Mouse (Mus musculus) retina, adult 2 months (tissue): ENCODE results near the gene Whrn.

ENCODE experiments used
- DNase-seq: peaks from one replicate; pipeline ENCODE4 v3.0.0-alpha.2; 2012; ENCODE audit warnings: low read depth, low spot score

The Whrn gene

DNA sequence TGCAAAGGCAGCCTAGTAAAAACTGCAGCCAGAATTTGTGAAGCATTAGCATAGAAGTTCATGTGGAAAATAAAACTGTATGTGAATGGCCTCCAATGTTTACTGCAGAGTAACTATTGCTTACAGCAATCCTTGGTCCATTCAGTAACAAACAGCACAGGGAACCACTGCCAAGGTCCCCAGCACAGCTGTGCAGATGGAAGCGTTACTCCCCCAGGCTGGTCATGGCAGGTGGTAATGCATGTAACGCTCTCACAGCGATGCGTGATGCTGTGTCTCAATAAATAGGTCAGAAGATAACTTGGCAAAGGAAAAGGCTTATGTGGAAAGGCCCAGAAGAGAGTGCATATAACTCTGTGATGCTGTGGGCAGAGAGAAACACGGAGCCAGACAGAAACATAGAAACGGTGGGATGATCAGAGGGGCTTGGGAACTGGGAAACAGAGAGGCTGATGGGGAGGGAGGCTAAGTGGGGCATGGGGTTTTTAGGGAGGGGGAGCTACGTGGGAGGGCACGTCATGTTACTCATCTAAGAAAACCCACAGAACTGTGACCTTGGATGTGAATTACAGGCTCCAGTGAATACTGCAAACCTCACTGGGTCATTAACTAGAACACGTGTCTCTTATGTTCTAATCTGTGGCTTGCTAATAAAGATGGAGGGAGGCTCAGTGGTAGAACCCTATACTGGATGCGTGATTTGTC lies 51.3 kb downstream of the Whrn start:
- DNase-seq = no peak

DNA sequence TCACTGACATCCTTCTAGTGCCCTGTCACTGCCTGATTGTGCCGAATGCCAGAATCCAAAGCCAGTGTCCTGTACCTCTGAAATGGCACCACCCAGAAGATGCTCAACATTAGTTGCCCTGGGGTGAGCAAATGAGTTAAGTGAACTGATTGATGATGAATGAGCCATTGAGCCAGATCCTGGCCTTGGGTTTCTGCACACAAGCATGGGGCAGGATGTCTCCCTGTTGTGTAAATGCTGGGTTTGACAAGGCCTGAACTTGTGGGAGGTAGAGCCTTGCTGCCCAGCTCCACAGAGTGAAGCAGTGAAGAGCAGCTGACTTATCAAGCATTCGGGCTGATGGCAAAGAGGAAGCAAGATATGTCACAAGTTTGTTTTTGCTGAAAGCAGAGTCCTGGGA lies 52.7 kb downstream of the Whrn start:
- no peak for DNase-seq

DNA sequence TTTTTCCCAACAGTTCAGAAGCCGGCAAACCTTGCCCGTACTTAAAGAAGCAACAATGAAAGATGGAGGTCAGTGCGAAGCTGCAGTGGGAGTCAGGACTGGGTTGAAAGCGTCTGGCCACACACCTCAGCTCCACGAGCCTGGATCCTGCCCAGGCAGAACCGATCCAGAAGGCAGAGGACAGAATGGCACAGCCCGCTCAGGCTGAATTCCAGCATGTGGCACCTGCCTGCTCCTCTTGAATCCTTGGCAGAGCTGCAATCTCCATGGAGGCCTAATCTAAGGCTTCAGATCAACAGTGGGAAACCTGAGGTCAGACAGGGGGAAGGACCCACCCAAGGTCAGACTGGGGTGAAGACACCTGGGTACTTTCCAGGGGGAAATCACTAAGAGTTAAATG lies 54.2 kb downstream of the Whrn start:
- no peak for DNase-seq

DNA sequence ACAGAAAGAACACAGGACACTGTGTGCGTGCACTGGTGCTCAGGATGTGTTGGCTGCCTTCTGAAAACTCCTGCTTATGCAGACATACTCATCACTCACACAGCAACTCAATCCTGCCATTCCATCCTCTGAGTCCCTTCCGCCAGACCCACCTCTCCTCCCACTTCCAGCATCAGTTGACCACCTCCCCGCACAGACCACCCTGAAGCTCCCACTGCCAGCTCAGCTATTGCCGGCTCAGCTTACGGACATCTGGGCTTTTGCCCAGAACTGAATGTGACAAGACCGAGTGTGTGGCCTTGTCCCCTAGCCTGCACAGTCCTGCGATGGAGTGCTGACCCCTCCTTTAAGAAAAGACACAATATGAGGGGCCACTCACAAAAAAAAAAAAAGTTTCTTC lies 55.5 kb downstream of the Whrn start:
- no peak for DNase-seq

DNA sequence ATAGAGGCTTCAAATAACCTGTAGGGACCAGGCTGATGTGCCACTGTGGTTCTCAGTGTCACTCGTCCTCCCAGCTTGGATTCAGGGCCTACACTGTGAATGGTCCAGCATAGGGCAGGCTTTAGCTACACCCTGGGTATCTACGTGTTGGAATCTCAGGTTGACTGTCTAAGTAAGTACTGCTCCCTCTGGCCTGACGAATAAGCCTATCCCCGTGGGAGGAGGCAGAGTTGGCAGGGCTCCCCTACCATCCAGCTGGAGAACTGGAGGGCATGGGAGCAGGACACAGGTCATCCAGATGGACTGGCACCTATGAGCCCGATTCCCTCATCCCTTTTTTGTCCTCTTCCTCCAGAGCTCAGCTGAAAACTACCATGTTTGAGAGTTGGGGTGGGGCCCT lies 57.8 kb downstream of the Whrn start:
- no peak for DNase-seq

DNA sequence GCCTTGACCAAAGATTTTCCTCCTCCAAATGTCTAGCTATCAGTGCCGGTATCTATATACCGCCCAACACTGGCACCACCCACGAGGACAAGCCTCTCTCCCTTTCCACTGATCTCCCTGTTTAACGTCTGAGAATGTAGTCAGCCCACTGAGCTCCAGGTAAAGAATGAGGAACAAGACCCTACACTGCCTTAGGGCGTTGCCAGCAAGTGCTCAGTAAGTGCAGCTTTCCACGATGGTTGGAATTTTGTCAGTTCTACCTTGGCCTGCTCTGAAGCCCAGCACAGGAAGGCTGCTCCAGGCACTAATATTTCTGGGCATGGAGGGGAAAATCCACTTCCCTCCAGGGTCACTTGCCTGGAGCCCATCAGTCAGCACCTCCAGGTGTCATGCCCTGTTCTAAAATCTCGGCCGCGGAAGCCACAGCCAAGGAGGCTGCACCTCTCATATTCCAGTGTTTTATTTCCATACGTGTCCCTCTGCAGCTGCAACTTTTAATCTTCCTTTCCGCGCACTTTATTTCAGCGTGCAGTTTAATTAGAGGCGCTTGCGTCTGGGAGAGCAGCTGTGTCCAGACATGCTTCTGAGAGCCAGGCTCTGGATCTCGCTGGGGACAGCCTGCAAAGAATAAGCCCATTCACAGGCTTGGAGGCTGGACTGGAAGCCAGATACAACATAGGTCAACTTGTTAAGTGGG lies 58.5 kb downstream of the Whrn start:
- no peak for DNase-seq

DNA sequence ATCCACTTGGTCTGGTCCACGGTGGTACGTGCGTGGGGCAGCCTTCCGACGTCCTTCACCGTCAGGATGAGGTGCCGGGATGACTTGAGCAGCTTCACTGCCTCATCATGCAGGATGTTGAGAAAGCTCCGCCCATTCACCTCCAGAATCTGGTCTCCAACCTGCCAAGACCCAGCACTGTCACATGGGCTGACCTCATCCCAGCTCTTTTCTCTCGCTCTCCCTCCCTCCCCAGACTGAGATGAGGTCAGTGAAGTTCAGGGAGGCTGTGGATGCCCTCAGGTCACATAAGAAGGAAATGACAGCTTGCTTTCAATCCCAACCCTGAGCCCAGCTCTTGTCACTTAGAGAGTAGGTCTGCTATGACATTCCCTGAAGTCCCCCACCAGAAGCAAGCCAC lies 60.4 kb downstream of the Whrn start:
- no peak for DNase-seq

DNA sequence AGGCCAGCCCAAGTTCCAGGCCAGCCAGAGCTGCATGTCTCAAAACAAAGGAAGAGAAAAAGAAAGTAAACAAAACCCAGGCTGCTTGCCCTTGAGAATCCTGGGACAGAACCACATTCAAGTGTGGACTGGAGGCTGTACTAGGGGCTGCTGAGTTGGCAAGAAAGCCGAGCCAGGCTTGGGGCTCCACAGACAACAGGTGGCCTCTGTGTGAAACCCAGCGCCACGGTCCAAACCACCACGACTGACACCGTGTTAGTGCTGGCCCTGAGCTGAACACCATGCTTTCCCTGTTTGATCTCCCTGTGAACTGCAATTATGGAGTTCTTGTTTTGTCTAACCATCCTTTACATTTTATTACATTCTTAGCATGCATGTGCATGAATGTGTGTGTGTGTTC lies 64.7 kb downstream of the Whrn start:
- no peak for DNase-seq

DNA sequence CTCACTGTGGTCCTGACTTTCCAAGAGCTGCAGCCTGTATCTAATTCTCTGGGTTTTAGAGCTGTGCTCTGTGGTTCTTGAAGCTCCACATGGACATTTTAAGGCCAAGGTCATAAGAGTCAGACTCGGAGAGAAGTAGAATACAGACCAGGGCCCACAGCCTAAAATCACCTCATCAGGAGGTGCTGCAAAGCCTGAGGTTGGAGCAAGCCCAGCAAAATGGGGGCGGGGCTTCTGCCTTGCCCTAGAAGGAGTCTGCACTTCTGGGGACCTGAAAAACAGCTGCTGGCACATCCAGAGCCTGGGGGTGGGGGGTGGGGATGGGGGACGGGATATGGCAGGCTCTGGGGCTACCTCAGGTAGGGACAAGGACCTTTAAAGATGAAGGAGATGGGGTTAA lies 65.4 kb downstream of the Whrn start:
- DNase-seq = no peak

DNA sequence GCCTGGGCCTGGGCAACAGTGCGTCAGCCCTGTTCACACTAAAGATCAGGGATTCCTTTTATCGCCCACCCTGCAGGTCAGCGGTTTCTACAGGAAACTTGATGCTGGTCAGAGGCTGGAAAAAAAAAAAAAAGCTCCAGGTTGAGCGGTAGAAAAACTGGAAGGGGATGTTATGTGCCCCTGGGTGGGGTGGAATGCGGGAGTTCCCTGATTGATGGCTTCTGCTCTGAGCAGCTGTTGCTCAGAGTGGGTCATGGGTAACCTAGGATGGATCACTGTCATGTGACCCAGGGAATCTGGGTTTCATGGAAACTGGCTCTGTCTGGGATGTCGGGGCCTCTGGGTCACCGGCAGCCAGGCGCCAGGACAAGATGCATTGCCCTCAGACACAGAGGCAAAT lies 69.5 kb downstream of the Whrn start:
- no peak for DNase-seq

DNA sequence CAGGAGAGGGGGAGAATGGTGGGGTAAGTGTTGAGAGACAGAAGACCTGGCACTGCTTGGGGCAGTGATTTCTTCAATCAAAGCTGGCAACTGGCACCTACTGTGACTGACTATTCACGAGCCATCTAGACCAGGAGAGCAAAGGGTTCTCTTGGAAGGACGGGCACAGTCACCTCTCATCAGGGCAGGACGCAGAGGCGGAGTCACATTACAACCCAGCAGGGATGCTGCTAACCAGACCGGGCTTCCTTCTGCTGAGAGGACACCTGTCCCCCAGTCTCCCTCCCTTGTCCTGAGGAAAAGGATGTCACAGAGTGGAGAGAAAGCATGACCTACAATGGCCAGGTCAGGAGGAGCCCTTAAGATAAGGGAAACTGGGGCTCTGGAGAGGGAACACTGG lies 72.0 kb downstream of the Whrn start:
- no peak for DNase-seq

DNA sequence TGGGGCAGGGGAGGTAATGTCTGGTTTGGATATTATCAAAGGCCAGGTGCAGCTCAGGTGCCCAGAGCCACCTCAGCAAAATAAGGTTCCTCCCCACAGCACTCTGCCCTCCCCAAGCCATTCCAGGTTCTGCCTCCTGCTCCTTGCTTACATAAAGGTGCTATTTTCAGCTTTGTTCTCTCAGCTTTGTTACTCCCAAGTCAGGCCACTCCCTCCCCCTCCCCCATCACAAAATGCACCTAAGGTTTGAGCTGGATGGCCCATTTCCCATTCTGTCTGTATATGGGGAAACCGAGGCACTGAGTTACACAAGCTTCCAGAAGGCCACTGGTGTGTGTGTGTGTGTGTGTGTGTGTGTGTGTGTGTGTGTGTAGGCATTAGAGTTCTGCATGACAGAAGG lies 72.6 kb downstream of the Whrn start:
- no peak for DNase-seq

DNA sequence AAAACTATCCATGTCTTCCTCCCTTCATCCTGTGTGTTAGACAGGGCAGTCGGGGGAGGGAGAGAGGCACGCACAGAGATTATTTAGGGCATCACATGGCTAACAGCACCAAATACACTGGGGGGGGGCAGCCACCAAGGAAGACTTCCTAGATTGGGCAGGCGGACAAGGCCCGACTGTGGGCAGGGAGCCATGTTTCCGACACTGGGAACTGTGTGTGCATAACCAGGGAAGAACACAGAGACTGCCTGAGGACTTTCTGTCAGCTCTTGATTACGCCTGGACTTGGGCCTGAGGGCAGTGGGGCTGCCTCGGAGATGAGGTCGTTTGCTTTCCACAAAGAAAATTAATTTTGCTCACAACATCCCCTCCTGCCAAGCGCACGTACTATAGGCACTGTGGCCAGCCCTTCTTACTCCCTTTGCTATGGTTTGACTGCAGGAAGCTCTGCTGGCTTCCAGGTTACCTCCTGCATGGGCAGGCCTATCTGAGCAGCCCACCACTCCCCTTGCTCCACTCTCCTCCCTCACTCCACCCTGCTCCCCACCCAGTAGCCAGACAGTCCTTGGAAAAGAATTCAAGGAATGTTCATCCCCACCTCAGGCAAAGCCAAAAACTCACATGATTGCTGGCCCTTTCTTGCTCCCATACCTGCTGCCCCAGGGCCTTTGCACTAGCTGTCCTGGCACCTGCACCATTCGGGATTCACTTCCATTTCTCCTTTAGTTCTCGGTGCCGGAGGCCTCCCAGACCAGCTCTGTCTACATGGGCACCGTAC lies 75.5 kb downstream of the Whrn start:
- DNase-seq = no peak

DNA sequence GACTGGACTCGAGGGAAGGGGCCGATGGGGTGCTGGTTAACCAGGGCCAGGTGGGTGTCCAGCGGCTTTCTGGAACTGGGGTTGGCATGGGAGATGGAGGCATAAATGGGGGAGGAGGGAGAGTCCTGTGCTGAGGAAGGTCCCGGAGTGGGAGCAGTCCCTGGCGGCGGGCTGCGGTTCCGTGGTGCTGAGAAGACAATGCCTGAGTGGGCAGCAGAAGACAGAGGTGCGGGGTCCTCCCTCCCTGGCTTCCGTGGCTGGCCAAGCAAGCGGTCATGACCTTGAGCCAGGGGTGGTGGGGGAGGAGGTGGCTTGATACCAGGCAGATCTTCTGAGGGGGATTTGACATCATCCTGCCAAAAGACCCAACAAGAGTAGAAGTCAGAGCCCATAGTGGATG lies 77.5 kb downstream of the Whrn start:
- no peak for DNase-seq

DNA sequence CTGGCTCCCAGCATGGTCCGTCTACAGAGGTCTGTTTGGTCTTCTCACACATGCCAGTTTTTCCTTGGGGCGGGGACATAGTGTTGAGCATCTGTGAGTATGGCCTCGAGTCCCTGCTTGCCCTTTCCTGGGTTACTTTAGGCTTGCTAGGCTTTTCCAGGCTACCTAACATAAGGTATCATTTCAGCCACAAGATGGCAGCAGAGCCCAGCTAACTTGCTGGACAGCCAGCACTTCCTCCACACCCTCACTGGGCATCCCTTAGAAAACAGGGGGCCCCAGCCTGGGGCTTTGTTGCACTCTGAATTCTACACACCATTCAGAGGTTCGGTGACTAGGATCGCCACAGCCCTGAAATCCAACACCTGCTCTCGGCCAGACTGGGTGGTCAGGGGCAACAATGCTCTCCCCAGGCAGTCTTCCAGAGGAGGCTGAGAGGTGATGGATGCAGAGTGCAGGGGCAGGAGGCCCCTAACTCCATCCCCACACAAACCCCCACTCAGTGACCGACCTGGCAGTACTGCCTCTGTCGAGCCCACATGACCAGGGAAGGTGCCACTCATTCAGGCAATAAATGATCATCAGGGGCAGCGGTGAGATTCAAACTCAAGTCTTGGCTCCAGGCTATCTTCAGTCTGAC lies 78.4 kb downstream of the Whrn start:
- peak; percentile 72 for DNase-seq

DNA sequence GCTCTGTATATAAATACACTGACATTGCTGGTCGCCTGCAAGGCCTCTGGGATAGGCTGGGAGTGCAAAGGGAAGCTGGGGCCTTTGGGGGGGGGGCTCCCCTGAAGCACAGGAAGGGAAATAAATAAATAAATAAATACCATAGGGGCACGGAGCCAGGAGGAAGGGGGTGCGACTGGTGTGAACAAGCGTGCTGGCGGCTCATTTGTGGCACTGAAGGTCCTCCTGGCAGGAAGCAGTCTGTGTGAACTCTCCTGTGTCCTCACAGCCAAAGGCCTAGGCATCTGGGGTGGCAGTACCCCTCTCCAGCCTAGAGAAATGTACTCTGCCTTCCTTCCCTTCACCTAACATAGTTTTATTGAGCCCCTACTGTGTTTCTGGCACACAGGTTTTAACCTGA lies 80.8 kb downstream of the Whrn start:
- no peak for DNase-seq

DNA sequence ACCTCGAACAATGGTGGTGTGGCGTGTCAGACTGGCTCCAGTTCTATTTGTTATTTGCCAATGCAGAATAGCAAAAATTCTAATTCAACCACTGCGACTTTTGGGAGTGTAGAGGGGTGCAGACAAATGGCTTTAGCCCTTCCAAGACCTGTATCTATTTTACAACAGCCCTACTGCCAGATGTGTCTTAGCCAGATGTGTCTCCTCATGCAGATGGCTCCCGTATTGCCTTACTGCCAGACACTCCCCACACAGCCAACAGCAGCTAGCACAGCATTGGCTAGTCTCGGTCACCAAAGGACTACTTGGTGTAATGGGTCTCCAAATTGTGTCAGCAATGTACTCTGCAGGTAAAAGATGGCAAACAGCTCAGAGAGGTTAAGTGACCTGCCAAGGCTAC lies 84.6 kb downstream of the Whrn start:
- DNase-seq = no peak

DNA sequence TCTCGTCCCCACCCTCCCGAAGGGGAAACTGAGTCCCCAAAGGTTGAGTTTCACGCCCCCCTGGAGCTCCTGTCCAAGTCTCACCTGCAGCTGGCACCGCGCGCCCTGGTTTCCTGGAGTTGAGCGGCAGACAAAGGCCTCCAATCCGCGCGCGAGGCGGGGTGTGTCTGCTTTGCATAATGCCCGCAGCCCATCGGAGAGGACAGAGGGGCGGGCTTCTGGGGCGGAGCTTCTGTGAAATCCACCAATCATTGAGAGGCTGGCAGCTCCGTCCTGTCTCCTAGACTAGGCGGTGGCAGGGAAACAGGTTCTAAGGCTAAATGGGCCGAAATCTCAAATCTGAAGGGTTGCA lies 85.2 kb downstream of the Whrn start:
- DNase-seq = peak; percentile 81

DNA sequence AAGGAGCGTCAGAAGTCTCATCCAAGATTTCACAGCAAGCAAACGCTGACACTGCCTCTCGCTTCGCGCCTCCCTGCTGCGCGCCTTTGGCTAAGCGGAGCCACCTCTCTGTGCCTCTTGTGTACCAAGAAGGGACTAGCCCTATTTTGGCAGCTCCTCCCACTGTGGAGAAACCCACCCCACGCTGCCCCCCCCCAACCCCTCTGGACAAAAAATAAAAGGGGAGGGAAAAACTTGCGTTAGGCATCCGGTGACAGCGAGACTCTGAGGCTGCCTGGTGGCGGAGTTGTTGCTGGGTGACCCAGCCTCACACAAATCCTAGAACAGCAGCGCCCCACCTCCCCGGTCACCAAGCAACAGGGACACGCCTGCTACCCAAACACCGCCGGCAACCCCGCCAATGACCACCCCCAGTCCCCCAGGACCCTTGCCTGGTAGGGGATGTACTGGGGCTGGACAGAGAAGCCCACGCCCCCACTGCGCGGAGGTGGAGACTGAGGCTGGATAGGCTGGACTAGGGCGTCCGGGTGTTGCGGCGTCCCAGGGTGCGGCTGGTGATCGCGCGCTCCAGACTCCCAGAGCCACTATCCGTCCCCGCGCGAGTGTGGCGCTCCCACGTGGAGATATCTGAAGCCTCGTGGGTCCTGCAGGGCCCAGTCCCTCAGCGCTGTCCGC lies 85.7 kb downstream of the Whrn start:
- no peak for DNase-seq

DNA sequence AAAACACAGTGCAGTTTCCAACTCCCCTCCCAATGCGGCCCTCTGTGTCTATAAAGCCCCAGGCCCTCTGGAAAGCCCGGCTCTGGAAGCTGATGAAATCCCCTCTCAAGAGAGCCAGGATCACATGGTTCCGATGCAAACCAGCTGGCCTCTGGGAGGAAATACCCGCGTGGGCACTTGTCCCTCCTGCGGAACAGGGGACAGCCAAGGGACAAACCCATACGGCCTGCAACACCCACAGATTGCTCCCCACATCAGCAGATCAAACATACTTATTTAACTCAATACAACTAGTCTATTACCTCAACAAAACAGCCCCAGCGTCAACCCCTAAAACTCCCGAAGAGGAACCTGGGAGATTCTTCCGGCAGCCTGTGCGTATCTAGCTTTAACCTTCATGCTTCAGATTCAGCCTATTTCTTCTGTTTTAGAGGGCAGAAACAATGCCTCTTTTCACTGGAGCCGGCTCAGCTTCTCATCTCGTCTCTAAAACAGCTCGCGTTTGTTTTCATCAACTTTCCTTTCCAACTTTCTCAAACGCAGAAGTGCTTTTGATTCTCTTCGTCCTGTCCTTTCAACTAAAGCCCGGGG lies 86.4 kb downstream of the Whrn start:
- DNase-seq = no peak

DNA sequence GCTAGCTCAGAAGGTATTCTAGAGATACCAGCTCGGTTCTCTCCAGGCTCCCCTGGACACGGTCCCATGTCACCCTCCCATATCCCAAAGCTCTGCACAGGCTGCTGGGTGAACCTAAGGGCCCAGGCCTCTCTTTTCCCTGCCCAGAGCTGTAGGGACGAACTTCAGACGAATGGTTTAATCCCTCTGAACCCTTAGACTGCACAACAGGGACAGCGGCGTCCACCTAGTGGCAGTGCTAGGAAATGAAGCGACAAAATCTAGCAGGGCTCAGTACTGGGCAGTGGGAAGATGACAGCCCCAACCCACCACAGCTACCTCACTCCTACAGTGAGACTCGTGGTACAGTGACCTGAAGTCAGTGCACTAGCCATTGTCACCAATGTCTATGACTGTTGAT lies 87.1 kb downstream of the Whrn start:
- DNase-seq = peak; percentile 64

DNA sequence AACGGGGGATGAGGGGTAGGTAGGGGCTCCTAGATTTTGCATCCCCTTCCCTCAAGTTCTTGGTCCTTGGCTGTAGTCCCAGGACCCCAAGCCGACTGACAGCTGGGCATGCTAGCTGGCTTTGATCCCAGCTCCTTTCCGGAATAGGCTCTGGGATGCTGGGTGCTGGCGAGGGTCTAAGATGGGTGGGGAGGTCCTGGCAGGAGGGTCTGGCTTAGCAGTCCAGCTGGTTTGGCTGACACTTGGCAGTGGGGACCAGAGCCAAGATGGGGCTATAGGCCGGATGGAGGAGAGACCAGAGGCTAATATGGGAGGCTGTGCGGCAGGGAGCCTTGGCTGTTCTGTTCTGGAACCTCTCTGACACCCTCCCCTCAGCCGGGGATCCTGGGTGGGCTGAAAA lies 87.5 kb downstream of the Whrn start:
- DNase-seq = no peak
